8 mouse cellular contexts compared by ENCODE assay signal in genomic region chr2:73572539-73573372, GRCm38 (mm10). TPM values are rescaled to one million over a fixed set of nuclear protein-coding genes. Genes with fewer than 3 reads are reported as not detected.
DNase-seq lines count a peak whose midpoint lies in the region; ATAC-seq lines count a peak whose summit lies in the region.

No protein-coding gene starts in this region.

- WGBS in hindbrain, embryonic 14.5 days: 12% methylated on average over 23 of the region's 23 CpGs

- H3K27me3 ChIP-seq in hindbrain, embryonic 14.5 days (ENCODE audit: control insufficient read depth, insufficient read depth, low read length): no peaks in the 10 kb centered on the region

- peak overlapping the region; percentile 27 for H3K4me3 ChIP-seq in hindbrain, embryonic 14.5 days (replicated peaks; ENCODE audit: low read length)

- no peaks in the 10 kb centered on the region for H3K4me1 ChIP-seq in hindbrain, embryonic 14.5 days (replicated peaks; ENCODE audit: control insufficient read depth, insufficient read depth, low read length)

- H3K4me2 ChIP-seq in hindbrain, embryonic 14.5 days (replicated peaks): peak overlapping the region; percentile 51

- peak overlapping the region; percentile 46 for H3K9ac ChIP-seq in hindbrain, embryonic 14.5 days

- no peak for ATAC-seq in CD4-positive, CD25-positive, alpha-beta regulatory T cell, adult 4 months
- ATAC-seq in hindbrain, embryonic 14.5 days (ENCODE audit: low FRiP score): peak; percentile 92

- peak overlapping the region; percentile 81 for H3K27ac ChIP-seq in hindbrain, embryonic 14.5 days

- H3K9me3 ChIP-seq in hindbrain, embryonic 14.5 days (ENCODE audit: control insufficient read depth, low read length): no peaks in the 10 kb centered on the region

- H3K36me3 ChIP-seq in hindbrain, embryonic 14.5 days (replicated peaks; ENCODE audit: control insufficient read depth, insufficient read depth): no peaks in the 10 kb centered on the region

- peak; percentile 67 for DNase-seq in CD4-positive, CD25-positive, alpha-beta regulatory T cell, adult 2 months (ENCODE audit: low read depth, low spot score)
- DNase-seq in cerebellum, postnatal 36 days: peak; percentile 77
- peak; percentile 86 to 93 for DNase-seq in frontal cortex, postnatal 36 days (ENCODE audit: low spot score in 2 of 2)
- peak; percentile 90 for DNase-seq in hindbrain, embryonic 14.5 days (ENCODE audit: low spot score)
- DNase-seq in layer of hippocampus, postnatal 14 days (ENCODE audit: low spot score in 2 of 2): peak; percentile 88 to 96
- DNase-seq in lung, postnatal 36 days: peak; percentile 80
- peak; percentile 89 for DNase-seq in right cerebral cortex, postnatal 14 days

RNA-seq across cellular contexts. Expression of gene Chrna1, which starts 7.4 kb away (rescaled TPM):
- not detected for polyA plus RNA-seq in CD4-positive, CD25-positive, alpha-beta regulatory T cell, adult 4 months (2017; shearing (Covaris generic))
- polyA plus RNA-seq in hindbrain, embryonic 14.5 days (2014; fragmentation: Nextera tagmentation; extraction: Ambion mirVana): 0.18 and 0.32 TPM in 2 replicates
- total RNA-seq in layer of hippocampus, postnatal 14 days (2021): under 1 TPM; 0.16 to 0.33 TPM

RNA-seq across cellular contexts. Expression of gene Wipf1, which starts 43.2 kb away (rescaled TPM):
- 10 to 100 TPM; 54.2 to 66.6 TPM for polyA plus RNA-seq in CD4-positive, CD25-positive, alpha-beta regulatory T cell, adult 4 months (2017; shearing (Covaris generic))
- polyA plus RNA-seq in hindbrain, embryonic 14.5 days (2014; fragmentation: Nextera tagmentation; extraction: Ambion mirVana): 3.8 and 3.9 TPM in 2 replicates
- total RNA-seq in layer of hippocampus, postnatal 14 days (2021): 10 to 100 TPM; 12.0 to 12.8 TPM

Comparison
In these comparisons a context has a peak if more than half of its experiments do, and no peak if none do; other contexts are left out.
1. RNA of gene Wipf1, which starts 43.2 kb away (polyA plus RNA-seq): 54.2 to 66.6 TPM in CD4-positive, CD25-positive, alpha-beta regulatory T cell, adult 4 months; 3.8 to 3.9 TPM in hindbrain, embryonic 14.5 days; every median in the first group is over 10 times any median in the second.
2. Peak in every context shown above with its lines, with median percentiles within 50 percentile points of each other: DNase-seq.